Mouse (Mus musculus): Measurements from ENCODE around the gene Acot1. TPM values are rescaled to one million over a fixed set of nuclear protein-coding genes. Genes with fewer than 3 reads are reported as not detected.

The Acot1 gene
- polyA plus RNA-seq (2012; fragmentation: generic; extraction: Trizol): under 1 TPM in 1 of 2 experiments, not detected in 1; 0.11 TPM

GRCm38 (mm10) chr12:84009171-84009965, at the start of gene Acot1:
Acot1 (plus strand) TSS chr12:84009490.

DNA sequence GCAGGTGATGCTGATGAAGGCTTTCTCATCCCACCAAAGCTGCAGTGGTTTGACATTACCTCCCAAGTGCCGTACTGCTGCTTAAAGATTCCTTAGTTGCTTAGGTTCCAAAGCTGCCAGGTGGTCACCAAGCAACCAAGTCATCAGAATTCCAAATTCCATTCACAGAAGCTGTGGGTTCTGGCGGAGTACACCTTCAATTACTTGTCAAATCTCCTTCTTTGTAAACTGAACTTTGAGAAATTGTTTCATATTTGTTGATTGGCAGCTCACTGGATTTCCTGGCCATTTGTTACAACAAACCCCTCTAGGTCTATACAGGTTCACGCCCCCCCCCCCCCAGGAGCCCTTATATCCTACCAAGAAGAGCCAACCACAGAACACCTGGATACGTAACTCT, 24.5 kb upstream of the Acot1 start, which contains the start of gene Heatr4:
TSS of gene Heatr4 (minus strand) at position 101 of the 400 bp plus-strand sequence.

DNA sequence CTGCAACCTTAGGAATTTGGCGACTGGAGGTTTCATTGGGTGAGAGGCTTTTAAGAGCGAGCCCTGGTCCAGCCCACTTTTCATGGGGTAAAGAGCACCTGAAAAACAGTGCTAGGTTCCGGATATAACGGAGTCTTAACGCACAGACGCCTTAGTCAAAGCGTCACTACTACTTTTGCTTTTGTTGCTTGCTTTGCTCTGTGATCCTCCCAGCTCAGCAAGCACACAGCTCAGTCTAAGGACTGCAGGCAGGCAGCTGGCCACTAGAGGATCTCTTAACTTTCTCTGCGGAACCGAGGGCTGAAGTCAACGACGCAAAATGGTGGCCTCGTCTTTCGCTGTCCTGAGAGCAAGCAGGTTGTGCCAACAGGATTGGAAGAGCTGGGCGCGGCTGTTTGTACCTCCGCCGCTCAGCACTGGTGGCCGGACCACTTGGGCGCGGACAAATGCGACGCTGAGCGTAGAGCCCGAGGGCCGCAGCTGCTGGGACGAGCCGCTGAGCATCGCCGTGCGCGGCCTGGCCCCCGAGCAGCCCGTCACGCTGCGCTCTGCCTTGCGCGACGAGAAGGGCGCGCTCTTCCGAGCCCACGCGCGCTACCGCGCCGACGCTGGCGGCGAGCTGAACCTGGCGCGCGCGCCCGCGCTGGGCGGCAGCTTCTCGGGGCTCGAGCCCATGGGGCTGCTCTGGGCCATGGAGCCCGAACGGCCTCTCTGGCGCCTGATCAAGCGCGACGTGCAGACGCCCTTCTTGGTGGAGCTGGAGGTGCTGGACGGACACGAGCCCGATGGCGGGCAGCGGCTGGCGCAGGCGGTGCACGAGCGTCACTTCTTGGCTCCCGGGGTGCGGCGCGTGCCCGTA, 21.5 kb upstream of the Acot1 start, which contains the start of gene Acot2:
TSS of gene Acot2 (plus strand) at position 279 of the 859 bp plus-strand sequence.

GRCm38 (mm10) chr12:84038241-84038640, 29.0 kb downstream of the Acot1 start, which contains the start of gene Acot4:
Acot4 (plus strand) TSS chr12:84038379.

DNA sequence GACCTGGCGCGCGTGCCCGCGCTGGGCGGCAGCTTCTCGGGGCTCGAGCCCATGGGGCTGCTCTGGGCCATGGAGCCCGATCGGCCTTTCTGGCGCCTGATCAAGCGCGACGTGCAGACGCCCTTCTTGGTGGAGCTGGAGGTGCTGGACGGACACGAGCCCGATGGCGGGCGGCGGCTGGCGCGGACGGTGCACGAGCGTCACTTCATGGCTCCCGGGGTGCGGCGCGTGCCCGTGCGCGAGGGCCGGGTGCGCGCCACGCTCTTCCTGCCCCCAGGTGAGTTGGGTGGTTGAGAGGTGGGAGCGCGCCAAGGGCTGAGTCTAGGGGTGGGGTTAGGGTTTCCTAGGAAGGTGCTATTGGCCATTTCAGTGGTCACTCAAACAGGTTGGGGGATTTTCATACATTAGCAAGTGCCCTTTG, 29.4 kb downstream of the Acot1 start, which contains the start of gene Gm49366:
TSS of gene Gm49366 (plus strand) at position 245 of the 421 bp plus-strand sequence.

GRCm38 (mm10) chr12:84051937-84052474, 42.7 kb downstream of the Acot1 start, which contains the start of gene Acot3:
Acot3 (plus strand) TSS chr12:84052144.

Other genes with a start within 250 kb of the Acot1 start
- gene Papln, start 245.9 kb upstream of the Acot1 start, polyA plus RNA-seq (2012; fragmentation: generic; extraction: Trizol): not detected
- 10 to 100 TPM in 1 of 2 experiments, 1 to 10 TPM in 1; 1.1 to 11.2 TPM for gene Numb, start 87.6 kb upstream of the Acot1 start, polyA plus RNA-seq (2012; fragmentation: generic; extraction: Trizol)
- 1 to 10 TPM; 7.9 to 8.7 TPM for gene Riox1, start 58.9 kb upstream of the Acot1 start, polyA plus RNA-seq (2012; fragmentation: generic; extraction: Trizol)
- gene Heatr4, start 24.6 kb upstream of the Acot1 start, polyA plus RNA-seq (2012; fragmentation: generic; extraction: Trizol): not detected
- gene Acot2, start 21.6 kb upstream of the Acot1 start, polyA plus RNA-seq (2012; fragmentation: generic; extraction: Trizol): 1 to 10 TPM in 1 of 2 experiments, under 1 TPM in 1; 0.28 to 8.4 TPM
- not detected for gene Acot4, start 28.9 kb downstream of the Acot1 start, polyA plus RNA-seq (2012; fragmentation: generic; extraction: Trizol)
- not detected for gene Gm49366, start 29.4 kb downstream of the Acot1 start, polyA plus RNA-seq (2012; fragmentation: generic; extraction: Trizol)
- not detected for gene Acot3, start 42.7 kb downstream of the Acot1 start, polyA plus RNA-seq (2012; fragmentation: generic; extraction: Trizol)
- not detected for gene Acot5, start 59.8 kb downstream of the Acot1 start, polyA plus RNA-seq (2012; fragmentation: generic; extraction: Trizol)
- not detected for gene Acot6, start 91.2 kb downstream of the Acot1 start, polyA plus RNA-seq (2012; fragmentation: generic; extraction: Trizol)
- gene Dnal1, start 104.9 kb downstream of the Acot1 start, polyA plus RNA-seq (2012; fragmentation: generic; extraction: Trizol): 1 to 10 TPM in 1 of 2 experiments, under 1 TPM in 1; 0.30 to 4.2 TPM
- gene Pnma1, start 139.0 kb downstream of the Acot1 start, polyA plus RNA-seq (2012; fragmentation: generic; extraction: Trizol): under 1 TPM; 0.04 to 0.60 TPM
- 1 to 10 TPM in 1 of 2 experiments, under 1 TPM in 1; 0.90 to 5.3 TPM for gene Elmsan1, start 209.4 kb downstream of the Acot1 start, polyA plus RNA-seq (2012; fragmentation: generic; extraction: Trizol)

Data from C3H10T1/2 (cell line).